Mouse (Mus musculus): ENCODE measurements at regions not wholly inside any gene's neighbourhood (a gene's known extent, or its start where the extent isn't known, plus 50 kb on each side); places are given as distances from the start of the nearest gene placed in this dataset.

DNA sequence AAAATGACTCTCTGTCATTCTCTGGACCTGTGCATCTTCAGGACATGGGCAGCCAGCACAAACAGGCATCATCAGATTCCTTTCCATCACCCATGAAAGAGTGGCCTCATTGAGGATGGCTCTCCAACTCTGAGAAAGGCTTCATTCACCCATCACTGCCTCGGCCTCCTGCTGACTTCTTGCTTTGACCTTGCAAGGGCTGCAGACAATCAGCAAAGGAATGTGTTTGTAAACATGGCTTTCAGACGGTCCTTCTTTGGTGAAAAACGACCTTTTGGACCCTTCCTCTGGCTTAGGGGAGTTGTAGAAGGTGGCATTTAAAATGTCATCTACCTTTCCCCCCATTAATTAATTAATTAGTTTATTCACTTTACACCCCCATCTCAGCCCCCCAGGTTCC lies 134.3 kb downstream of the Moxd1 start:
- DNase-seq (ENCODE audit: low read depth, low spot score), result no peak

DNA sequence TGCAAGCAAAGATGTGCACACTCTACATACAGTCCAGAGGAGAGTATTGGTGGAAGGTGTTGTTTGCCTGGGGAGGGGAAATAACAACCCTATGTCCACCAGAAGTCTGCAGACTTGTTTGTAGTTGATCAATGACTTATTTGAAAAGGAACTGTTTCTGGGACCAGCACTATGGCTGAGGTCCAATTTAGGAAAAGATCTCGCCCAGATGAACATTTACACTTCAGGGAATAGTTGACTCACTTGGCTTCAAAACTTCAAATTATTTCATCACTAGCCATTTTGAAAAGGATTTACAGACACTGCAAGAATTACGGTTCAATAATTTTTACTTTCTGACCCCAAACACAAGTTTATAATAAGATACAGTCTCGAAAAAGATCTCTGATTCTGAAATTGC lies 138.1 kb downstream of the Moxd1 start:
- DNase-seq (ENCODE audit: low read depth, low spot score), result no peak

DNA sequence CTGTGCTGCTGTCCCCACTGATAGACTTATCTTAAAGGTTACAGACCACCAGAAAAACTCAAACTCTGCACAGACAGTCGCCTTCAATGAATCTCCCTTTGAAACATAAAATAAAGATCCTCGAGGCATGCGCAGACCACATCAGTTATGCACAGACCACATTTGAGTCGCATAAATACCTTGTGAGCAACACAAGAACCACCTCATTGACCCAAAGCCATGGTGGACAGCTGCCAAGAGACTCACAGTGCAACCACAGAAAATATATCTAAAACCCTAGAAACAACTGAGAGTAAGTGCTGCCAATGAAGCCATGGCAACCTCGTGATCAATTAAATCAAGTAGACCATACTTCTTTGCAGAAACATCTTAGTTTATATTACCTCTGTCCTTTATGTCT lies 142.1 kb downstream of the Moxd1 start:
- no peak for DNase-seq (ENCODE audit: low read depth, low spot score)

DNA sequence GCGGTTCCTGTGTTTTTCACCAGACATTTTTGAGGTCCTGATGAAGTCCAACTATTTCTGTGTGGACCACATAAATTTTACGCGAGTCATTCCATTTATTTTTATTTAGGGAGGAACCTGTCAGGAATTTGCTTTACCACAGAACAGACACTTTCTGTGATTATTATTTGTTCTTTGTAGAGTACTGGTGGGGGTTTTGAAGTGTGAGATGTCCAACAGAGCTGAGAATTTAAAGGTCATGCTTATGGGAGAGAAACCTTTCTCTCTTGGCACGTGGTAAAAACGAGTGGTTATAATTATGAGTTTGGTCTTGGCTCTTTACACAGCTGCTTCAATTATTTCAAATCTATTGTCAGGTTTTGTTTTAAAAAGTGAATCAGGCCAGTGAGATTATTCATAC lies 143.7 kb downstream of the Moxd1 start:
- no peak for DNase-seq (ENCODE audit: low read depth, low spot score)

DNA sequence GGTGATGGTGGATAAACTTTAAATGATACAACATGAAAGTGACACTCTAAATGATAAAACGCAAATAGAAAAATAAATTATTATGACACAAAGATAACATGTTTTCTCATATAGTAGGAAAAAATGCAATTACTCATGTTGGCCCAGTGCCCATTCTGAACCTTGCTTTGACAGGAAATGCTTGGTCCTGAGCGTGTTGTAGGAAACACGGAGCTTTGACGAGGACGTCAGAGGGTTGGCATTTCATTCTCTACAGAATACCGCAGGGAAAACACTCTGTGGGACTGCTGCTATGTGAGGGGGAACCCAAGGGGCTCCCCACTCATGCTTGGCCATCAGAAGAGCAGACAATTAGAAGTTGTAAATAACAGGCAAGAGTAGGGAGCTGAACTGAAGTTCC lies 150.6 kb downstream of the Moxd1 start:
- DNase-seq (ENCODE audit: low read depth, low spot score), result no peak

DNA sequence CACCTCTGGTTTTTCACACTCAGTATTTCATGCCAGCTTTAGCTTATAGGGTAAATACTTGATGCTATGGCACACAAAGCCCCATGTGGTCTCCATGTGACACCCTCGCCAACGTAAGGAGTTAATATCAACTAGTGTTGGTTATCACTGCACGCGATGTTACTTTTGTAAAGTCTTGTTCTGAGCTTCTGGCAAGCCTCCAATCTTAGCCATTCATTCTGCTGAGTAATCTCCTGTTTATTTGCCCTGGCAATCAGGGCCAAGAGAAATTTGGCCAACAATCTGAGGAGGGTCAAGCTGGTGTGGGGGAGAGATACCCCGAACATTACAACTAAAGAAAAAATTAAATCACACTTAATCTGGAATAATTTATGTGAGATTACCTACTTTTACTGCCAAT lies 156.0 kb downstream of the Moxd1 start:
- DNase-seq (ENCODE audit: low read depth, low spot score), result no peak

DNA sequence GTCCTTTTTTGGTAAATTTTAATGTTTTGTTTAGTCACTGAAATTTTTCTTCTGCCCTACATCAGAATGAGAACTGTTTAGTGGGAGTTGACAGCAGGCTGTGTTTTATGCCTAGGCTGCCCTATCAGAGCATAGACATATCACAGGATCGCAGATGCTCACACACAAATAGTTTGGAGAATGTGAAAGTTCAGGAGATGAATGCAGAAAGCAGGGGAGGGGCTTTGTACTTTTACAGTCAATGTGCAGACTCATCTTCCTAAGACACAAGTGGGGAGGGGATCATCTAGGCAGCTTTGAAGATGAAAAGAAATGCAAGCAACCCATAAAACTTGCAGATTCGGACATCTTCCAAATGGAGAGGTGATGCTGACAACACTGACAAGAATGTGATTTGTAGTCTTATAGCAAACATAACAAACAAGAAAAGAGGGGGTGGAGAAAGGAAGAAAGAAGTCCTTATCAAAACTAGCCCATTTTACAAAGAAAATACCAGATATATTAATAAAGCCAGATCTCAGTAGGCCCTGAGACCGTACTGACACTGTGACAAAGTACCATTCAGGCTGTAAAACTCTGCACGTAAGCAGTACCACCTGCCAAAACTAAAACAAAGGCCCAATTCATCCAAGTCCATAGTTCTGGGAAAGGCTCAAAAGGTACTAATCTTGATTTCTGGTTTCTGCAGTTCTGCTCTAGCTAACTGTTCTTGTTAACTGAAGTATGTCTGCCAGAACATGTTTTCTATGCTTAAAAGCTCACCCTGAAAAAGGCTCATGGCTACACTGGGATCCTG lies 157.4 kb downstream of the Moxd1 start:
- no peak for DNase-seq (ENCODE audit: low read depth, low spot score)

DNA sequence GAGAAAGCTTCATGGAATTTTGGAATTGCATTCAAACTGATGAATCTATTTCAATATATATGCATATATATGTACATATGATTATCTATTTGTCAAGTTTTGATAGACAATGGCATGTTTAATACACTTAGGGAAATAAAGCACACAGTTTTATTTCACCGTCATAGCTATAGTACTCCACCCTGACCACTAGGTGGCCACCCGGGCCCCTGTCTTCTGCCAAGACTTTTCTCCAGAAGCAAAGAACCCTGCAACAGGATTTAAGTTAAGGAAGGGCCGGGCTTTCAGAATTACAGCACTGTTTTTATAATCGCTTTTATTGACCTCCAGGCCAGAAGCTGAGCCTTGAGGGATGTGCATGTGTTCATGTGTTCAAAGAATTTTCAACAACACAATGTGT lies 158.6 kb downstream of the Moxd1 start:
- no peak for DNase-seq (ENCODE audit: low read depth, low spot score)

DNA sequence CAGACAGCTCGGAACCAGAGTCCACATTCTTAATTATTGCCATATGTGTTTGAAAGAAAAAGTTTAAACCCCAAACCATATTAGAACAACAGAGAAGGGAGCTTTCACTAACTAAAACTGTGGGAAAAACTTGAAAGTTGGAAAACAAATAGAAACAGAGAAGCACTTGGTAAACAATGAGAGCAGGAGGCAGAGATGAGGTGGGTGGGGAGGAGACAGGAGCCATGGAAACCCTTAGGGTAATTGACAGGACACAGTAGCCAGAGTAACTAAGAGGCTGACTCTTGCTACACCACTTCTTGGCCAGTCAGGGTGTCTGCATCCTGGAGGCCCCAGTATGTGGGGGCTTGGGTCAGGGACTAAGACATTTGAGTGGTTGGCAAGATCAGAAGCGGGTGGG lies 160.7 kb downstream of the Moxd1 start:
- DNase-seq (ENCODE audit: low read depth, low spot score), result no peak

DNA sequence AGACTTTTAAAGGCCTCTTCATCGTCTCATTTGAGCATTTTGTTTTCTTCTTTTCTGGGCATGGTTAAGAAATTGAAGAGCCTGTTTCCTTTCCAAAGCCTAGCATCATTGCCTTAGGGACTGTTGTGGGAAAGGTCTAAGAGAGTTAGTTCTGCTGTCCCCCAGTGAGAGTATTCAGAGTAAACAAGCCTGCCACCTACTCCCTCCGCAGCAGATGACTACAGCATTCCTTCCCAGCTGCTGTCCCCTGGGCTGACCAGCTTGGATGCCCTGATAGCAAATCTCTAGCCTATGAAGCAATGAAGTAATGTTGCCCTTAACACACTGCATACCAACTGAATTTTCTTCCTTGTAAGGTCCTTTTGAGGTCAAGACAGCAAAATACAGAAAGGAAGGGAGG lies 164.9 kb downstream of the Moxd1 start:
- no peak for DNase-seq (ENCODE audit: low read depth, low spot score)

DNA sequence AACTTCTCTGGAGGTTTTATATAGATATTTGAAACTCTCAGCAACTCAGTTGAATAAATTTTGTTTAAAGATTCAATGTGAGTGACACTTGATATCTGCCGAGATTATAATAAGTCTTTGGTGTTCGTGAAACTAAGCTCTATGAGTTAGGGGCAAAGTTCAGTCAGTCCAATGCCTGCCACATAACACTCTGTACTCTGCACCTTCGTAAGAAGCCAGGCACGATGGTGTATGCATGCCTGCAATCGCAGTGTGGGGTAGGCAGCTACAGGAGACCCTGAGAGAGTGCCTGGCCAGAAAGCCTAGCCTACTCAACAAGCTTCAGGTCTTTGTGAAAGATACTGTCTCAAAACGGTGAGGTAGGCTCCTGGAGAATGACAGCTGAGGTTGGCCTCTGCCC lies 167.7 kb downstream of the Moxd1 start:
- no peak for DNase-seq (ENCODE audit: low read depth, low spot score)

DNA sequence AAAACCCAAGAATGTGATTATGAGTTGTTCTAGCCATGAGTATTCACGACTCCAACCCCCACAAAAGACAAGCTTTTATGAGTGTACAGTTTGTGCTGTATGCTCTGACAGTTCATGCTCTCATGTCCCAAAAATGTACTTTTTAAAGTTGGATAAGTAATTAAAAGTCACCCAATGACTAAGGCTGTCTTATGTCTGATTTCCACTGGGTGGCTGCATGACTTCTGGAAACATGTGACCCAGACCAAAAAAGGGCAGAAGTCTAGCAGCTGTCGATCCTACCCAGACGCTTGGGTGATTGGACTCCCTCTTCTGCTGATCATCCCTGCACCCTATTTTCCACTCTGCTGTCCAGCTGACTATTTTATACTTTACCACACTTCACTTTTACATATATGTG lies 168.7 kb downstream of the Moxd1 start:
- DNase-seq (ENCODE audit: low read depth, low spot score), result no peak

DNA sequence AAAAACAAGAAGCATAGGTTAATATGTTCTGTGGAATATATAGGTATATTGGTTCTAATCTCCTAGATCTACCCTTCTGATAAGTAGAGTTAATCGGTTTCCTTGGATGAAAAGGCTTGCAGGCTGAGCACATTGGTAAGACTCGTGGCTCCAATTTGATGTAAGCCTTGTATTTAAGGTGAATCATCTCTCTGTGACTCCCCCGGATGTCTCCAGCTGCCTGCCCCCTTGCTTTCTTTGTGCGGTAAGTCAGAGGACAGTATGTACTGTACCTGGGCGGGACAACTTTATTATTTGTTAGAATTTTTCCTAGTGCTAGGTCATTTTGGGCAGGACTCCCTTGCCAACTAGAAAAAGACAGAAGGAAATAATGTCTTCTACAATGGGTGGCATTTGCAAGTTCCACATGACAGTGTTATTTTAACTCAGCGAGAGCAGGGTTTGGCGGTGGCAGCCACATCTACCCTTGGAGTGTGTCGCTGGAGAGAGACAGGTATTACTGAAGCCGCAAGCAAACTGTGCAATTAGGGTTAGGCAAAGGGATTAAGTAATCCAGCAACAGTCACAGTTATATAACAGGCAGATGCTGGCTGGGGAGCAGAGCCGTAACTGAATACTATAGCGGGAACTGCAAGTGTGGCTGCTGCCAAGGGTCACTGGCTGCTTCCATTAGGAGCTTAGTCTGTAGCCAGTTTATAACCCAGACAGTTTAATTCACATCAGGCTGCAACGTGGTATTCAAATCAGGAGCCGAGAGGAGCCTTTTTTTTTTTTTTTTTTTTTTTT lies 172.9 kb downstream of the Moxd1 start:
- peak; percentile 23 for DNase-seq (ENCODE audit: low read depth, low spot score)

DNA sequence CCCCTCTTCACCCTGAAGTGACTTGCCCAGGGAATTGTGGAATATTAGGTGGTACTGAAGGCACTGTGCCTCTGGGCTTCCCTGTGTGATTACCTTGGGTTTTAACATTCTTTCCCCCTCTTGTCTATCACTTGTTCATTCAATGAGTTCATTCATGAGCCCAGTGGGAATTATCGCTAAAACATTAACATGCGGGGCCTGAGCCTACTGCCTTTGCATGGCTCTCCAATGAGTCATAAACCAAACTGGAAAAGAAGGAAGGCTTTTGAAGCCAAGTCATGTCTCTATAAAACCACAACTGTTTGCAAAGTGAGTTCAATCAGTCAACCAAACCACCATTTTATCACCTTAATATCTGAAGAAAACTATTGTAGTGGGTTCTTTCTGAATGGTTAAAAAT lies 173.8 kb downstream of the Moxd1 start:
- DNase-seq (ENCODE audit: low read depth, low spot score), result no peak

DNA sequence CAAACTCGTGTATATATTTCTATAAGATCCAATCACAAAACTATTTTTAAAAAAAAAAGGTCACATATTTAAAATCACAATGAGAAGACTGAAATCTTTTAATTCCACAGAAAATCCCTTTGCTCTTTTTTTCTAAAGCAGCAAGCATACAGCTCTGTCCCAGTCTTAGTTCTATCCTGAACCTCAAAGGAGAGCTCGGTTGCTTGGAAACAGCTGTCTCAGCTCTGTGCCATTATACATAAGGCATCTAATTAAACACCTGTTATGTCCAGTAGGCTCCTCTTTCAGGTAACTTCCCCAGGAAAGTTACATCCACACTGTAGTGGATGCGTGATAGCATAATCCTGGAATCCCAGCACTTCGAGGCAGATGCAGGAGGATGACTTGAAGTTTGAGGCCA lies 181.5 kb downstream of the Moxd1 start:
- DNase-seq (ENCODE audit: low read depth, low spot score), result no peak

DNA sequence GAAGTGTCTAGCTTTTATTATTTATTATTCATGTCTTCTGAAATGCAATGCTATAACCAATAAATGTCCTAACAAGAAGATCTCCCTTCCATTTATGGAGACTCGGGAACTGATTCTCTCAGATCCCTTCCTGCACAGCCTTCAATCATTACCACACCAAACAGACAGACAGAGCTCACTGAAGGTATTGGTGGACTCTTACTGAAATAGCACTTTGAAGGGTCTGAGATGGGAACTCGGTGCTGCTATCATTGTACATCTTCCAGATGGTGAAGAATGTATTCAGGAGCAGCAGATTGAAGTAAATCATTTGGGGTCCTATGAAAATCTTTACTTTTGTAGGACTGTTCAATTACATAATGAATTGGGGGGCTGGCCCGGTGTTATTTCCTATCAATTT lies 183.6 kb downstream of the Moxd1 start:
- DNase-seq (ENCODE audit: low read depth, low spot score), result no peak

DNA sequence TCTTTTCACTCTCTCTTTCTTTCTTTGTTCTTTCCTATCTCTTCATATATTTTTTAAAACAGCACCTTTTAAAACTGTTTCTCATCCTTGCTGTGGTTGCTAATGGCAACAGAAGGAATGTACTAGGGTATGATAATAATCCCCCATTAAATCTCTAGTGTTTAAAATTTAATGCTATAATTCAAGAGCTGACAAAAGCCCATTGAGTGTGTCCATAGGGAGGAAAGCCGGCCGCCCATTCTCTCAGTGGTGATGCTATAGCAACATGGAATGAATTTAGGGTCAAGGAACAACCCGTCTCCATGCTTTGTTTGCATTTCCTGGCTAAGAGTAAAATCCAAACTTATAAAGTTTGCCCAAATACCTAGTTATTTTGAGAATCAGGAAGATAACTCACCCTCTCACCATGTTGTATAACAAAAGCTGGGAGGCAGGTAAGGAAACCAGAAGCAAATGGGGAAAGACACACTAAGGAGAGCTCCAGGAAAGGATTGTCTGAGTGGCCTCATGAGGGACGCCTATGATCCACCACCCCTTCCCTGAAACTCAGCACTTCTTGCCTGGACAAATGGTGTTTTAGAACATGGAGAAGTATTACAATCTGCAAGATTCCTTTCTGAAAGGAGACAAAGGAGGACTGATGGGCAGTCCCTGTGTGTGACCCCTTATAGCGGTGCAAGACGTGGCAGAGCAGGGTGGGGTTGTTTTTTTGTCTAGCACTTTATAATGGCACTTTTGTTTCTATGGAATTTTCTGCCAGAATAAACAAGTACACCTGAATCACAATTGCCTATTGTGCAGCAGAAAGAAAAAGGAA lies 184.3 kb downstream of the Moxd1 start:
- no peak for DNase-seq (ENCODE audit: low read depth, low spot score)

DNA sequence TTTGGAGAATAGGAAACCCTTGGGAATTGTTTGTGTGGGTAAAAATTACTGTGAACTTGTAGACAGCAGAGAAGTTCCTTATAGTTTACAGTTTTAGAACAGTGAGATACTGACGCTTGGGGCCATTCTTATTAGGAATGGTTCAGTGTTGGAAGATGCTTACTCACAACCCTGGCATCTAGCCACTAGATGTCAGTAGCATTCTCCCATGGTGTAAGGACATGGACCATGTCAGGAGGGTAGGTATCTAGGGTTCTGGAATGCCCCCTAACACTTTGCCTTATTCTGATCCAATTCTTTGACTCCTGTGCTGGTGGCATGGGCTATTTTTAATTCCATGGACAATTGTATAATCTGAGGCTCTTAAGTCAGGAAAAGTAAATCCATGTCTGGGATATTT lies 185.3 kb upstream of the Ccn2 start:
- DNase-seq (ENCODE audit: low read depth, low spot score), result no peak

DNA sequence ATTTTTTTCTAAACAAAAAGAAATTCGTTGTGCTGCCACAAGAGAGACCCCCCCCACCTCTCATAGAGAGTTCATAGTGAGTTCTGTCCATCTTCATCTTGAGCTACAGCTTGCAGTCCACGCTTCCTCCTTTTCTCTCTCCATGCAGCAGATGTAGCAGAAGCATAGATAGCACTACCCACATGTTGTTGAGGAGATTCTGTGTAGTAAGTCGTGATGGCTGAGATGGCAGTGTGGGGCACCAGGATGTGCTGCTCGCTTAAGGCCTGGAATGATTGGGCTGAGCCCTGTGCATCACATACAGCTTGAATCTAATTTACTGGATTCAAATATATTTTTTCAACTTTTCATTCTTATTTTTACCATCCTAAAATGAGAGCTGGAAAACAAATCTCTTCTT lies 184.4 kb upstream of the Ccn2 start:
- DNase-seq (ENCODE audit: low read depth, low spot score), result no peak

DNA sequence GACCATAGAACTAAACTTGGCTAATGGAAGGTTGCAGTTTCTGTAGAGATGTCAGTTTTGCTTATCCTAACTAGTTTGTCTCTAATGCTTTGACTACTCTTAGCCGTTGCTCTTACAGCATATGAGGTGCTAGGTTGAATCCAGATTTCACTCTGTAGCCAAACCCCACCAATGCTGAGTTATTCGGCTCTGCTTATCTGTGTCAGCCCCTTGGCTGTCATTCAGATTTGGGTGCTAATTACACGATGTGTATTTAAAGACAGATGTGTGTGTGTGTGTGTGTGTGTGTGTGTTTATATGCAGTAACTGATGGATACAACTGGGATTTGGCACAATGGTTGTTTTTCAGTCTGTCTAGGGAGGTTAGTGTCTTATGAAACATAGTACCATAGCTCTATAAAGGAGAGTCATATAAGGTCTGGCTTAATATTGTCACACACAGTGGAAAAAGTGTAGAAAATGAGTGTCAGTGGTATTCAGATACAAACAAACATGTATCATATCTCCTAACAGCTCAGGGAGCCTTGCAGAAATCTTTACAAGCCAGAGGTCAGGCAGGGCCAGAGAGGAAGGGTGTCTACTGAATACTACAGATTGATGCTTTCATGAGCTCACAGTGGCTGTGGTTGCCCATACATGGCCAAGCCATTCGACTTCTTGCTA lies 172.6 kb upstream of the Ccn2 start:
- no peak for DNase-seq (ENCODE audit: low read depth, low spot score)

DNA sequence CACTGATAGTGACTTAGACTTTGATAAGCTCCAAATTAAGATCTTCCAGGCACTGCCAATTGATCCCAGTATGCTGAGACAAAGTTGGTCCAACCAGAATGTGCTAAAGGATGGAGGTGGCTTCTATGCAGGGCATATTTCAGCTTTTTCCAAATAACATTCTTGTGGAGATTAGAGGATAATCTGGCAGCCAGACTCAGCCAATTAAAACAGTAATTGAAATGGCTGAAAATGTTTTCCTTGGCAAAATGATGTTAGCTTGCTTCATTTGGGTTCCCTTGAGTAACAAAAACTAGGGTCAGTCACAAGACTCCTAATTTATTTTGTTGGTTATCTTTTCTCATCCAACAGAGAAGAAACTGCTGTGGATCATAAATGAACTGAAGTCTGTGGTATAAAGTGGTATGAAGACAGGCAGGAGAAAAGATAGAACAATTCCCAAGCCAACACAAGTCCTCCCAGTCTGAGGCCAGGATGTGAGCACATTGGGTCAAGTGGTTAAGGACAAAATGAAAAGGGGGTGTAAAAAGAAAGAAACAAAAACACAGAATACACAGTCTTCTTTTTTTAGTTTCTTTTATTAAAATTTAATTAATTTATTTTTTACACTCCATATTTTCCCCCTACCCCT lies 161.4 kb upstream of the Ccn2 start:
- peak; percentile 36 for DNase-seq (ENCODE audit: low read depth, low spot score)
